Mouse (Mus musculus): ENCODE measurements around the gene Rab3c.
A peak's percentile ranks its signal among the peaks of the same experiment; 100 is the strongest.

The Rab3c gene

GRCm38 (mm10) chr13:110018941-110019743, 261.7 kb downstream of the Rab3c start:
- no peak for DNase-seq (ENCODE audit: low spot score)

GRCm38 (mm10) chr13:110018431-110018901, 262.3 kb downstream of the Rab3c start:
- peak; percentile 72 for DNase-seq (ENCODE audit: low spot score)

GRCm38 (mm10) chr13:110012029-110012428, 268.8 kb downstream of the Rab3c start:
- no peak for DNase-seq (ENCODE audit: low spot score)

GRCm38 (mm10) chr13:110010876-110011275, 269.9 kb downstream of the Rab3c start:
- no peak for DNase-seq (ENCODE audit: low spot score)

- no peak for DNase-seq (ENCODE audit: low spot score)
Observed at GRCm38 (mm10) chr13:110008539-110008938, 272.3 kb downstream of the Rab3c start.

- no peak for DNase-seq (ENCODE audit: low spot score)
Observed at GRCm38 (mm10) chr13:110006106-110006781, 274.6 kb downstream of the Rab3c start.

All from lung, postnatal 25 days (tissue).